ENCODE assay signal across 23 mouse cellular contexts in genomic region chr9:96431081-96431480, GRCm38 (mm10). TPM values are rescaled to one million over a fixed set of nuclear protein-coding genes. Genes with fewer than 3 reads are reported as not detected.
DNase-seq lines count a peak whose midpoint lies in the region; ATAC-seq and TF ChIP-seq lines count a peak whose summit lies in the region.
"Had no signal": no experiment of that assay in that cellular context is flagged by ENCODE, and none has a peak within 500 bp of the region (broad histone marks: within the 10 kb centered on the region; RNA-seq: fewer than 3 reads in every experiment).

No protein-coding gene starts in this region.

- no peaks in the 10 kb centered on the region for H3K36me3 ChIP-seq in heart, embryonic 13.5 days
- no peaks in the 10 kb centered on the region for H3K36me3 ChIP-seq in liver, adult 2 months (ENCODE audit: control insufficient read depth, insufficient read depth, low read length)
- no peaks in the 10 kb centered on the region for H3K36me3 ChIP-seq in liver, embryonic 11.5 days (ENCODE audit: control insufficient read depth, insufficient read depth, low read length)
- H3K36me3 ChIP-seq in hindbrain, postnatal 0 days (ENCODE audit: insufficient read depth, low read length): no peaks in the 10 kb centered on the region
- H3K36me3 ChIP-seq: embryonic facial prominence, embryonic 12.5 days; G1E; hindbrain, embryonic 10.5 days; limb, embryonic 13.5 days had no signal

- no peak for TF ChIP-seq POLR2A in liver, adult 2 months (IDR thresholded peaks at IDR 0.05; ENCODE audit: extremely low read depth, insufficient read depth, low read length)

- H3K9ac ChIP-seq in heart, embryonic 13.5 days: no peak overlapping the region
- H3K9ac ChIP-seq in liver, adult 2 months (ENCODE audit: low read depth, low read length): no peak overlapping the region
- H3K9ac ChIP-seq in liver, embryonic 11.5 days (ENCODE audit: low read depth, low read length): no peak overlapping the region
- no peak overlapping the region for H3K9ac ChIP-seq in hindbrain, postnatal 0 days (replicated peaks; ENCODE audit: low read length)
- H3K9ac ChIP-seq: embryonic facial prominence, embryonic 12.5 days; forebrain, embryonic 13.5 days; limb, embryonic 13.5 days had no signal

- CTCF ChIA-PET in Patski (lab: Charles Lee): no interaction called here

- H3K79me2 ChIP-seq in liver, adult 2 months (ENCODE audit: control insufficient read depth, insufficient read depth, low read length): no peaks in the 10 kb centered on the region

- no peak overlapping the region for H3K4me3 ChIP-seq in heart, embryonic 13.5 days
- no peak overlapping the region for H3K4me3 ChIP-seq in liver, adult 2 months (ENCODE audit: insufficient read depth, low read depth, low read length)
- no peak overlapping the region for H3K4me3 ChIP-seq in liver, embryonic 11.5 days (ENCODE audit: low read depth, low read length)
- no peak overlapping the region for H3K4me3 ChIP-seq in hindbrain, postnatal 0 days (ENCODE audit: low read length)
- H3K4me3 ChIP-seq: embryonic facial prominence, embryonic 12.5 days; erythroblast, embryonic 14.5 days; forebrain, embryonic 13.5 days; hindbrain, embryonic 10.5 days; limb, embryonic 13.5 days had no signal

- TF ChIP-seq CTCF in liver, adult 2 months (IDR thresholded peaks at IDR 0.05; ENCODE audit: low read depth, low read length): no peak
- no peak for TF ChIP-seq CTCF in Patski (IDR thresholded peaks at IDR 0.05)
- TF ChIP-seq CTCF in hindbrain, postnatal 0 days (IDR thresholded peaks at IDR 0.05; ENCODE audit: low read depth): no peak

- H3K4me1 ChIP-seq in heart, embryonic 13.5 days: peaks cover 22% of the 10 kb centered on the region
- H3K4me1 ChIP-seq in liver, adult 2 months (ENCODE audit: control insufficient read depth, insufficient read depth, low read length): peaks cover 4% of the 10 kb centered on the region; the same call in 1 of the 2 replicates
- no peaks in the 10 kb centered on the region; the same call in 1 of the 2 replicates for H3K4me1 ChIP-seq in liver, embryonic 11.5 days (replicated peaks; ENCODE audit: control insufficient read depth, insufficient read depth, low read length)
- no peaks in the 10 kb centered on the region for H3K4me1 ChIP-seq in hindbrain, postnatal 0 days (ENCODE audit: insufficient read depth, low read length)
- H3K4me1 ChIP-seq: forebrain, embryonic 13.5 days; hindbrain, embryonic 10.5 days had no signal

- no peaks in the 10 kb centered on the region for H3K27me3 ChIP-seq in heart, embryonic 13.5 days (replicated peaks)
- H3K27me3 ChIP-seq in liver, adult 2 months (ENCODE audit: control insufficient read depth, insufficient read depth, low read length): peaks cover 12% of the 10 kb centered on the region
- no peaks in the 10 kb centered on the region for H3K27me3 ChIP-seq in liver, embryonic 11.5 days (replicated peaks; ENCODE audit: control insufficient read depth, insufficient read depth, low read length)
- H3K27me3 ChIP-seq in Patski: no peaks in the 10 kb centered on the region
- no peaks in the 10 kb centered on the region for H3K27me3 ChIP-seq in hindbrain, postnatal 0 days (ENCODE audit: insufficient read depth, low read length)
- H3K27me3 ChIP-seq: embryonic facial prominence, embryonic 12.5 days; limb, embryonic 13.5 days had no signal

- DNase-seq in heart, postnatal 25 days (ENCODE audit: low spot score): no peak
- DNase-seq in liver, adult 2 months (ENCODE audit: extremely low read depth, low read depth, low spot score): peak; percentile 97
- DNase-seq in liver, embryonic 11.5 days (ENCODE audit: low spot score): no peak
- DNase-seq in Patski (ENCODE audit: low read depth, low spot score): no peak
- DNase-seq in retina, embryonic 14.5 days (ENCODE audit: low spot score): peak; percentile 44
- no peak for DNase-seq in hindbrain, postnatal 0 days (ENCODE audit: low spot score)
- DNase-seq in layer of hippocampus, postnatal 10 days (ENCODE audit: low spot score in 2 of 2): no peak
- DNase-seq: cerebellum, adult 9-11 months; gastrocnemius, postnatal 14 days; heart, adult 18-20 months; layer of hippocampus, postnatal 36 days; lung, adult 2 months; lung, postnatal 36 days; right cerebral cortex, adult 18-20 months; thymus, adult 2 months had no signal

- intact Hi-C loops in heart, postnatal 25 days (cut with DNase I): no loop called here

- no peaks in the 10 kb centered on the region for H3K9me3 ChIP-seq in heart, embryonic 13.5 days
- H3K9me3 ChIP-seq in liver, embryonic 11.5 days (ENCODE audit: control insufficient read depth, low read length): no peaks in the 10 kb centered on the region
- H3K9me3 ChIP-seq in hindbrain, postnatal 0 days (ENCODE audit: low read length): no peaks in the 10 kb centered on the region
- H3K9me3 ChIP-seq: embryonic facial prominence, embryonic 12.5 days; forebrain, embryonic 13.5 days; G1E; hindbrain, embryonic 10.5 days; limb, embryonic 13.5 days had no signal

- 0 out of 2 replicates have a peak overlapping the region, but pooled peaks have one; percentile 1 for H3K27ac ChIP-seq in heart, embryonic 13.5 days (replicated peaks)
- no peak overlapping the region for H3K27ac ChIP-seq in liver, adult 2 months (replicated peaks; ENCODE audit: insufficient read depth, low read depth, low read length)
- no peak overlapping the region for H3K27ac ChIP-seq in liver, embryonic 11.5 days (ENCODE audit: low read depth, low read length)
- no peak overlapping the region for H3K27ac ChIP-seq in hindbrain, postnatal 0 days
- H3K27ac ChIP-seq: embryonic facial prominence, embryonic 12.5 days; forebrain, embryonic 13.5 days; hindbrain, embryonic 10.5 days; limb, embryonic 13.5 days had no signal

- no peak; the same call in 1 of the 2 replicates for ATAC-seq in heart, embryonic 13.5 days (ENCODE audit: extremely low read depth, insufficient number of reproducible peaks, low FRiP score, low TSS enrichment)
- no peak for ATAC-seq in liver, embryonic 11.5 days (replicated peaks; ENCODE audit: low FRiP score)
- ATAC-seq in Patski: peak; percentile 51
- ATAC-seq in hindbrain, postnatal 0 days: no peak
- ATAC-seq: forebrain, embryonic 13.5 days; midbrain, embryonic 16.5 days had no signal

- POLR2A ChIA-PET in Patski (lab: Charles Lee): no interaction called here

- no peak overlapping the region for H3K4me2 ChIP-seq in heart, embryonic 13.5 days
- no peak overlapping the region for H3K4me2 ChIP-seq in liver, embryonic 11.5 days
- no peak overlapping the region for H3K4me2 ChIP-seq in hindbrain, postnatal 0 days (ENCODE audit: low read depth, low read length)
- H3K4me2 ChIP-seq: embryonic facial prominence, embryonic 12.5 days; forebrain, embryonic 13.5 days; limb, embryonic 13.5 days had no signal

- 61% methylated on average over 3 of the region's 3 CpGs for WGBS in heart, embryonic 13.5 days
- WGBS in liver, adult 2 months: 20% methylated on average over 3 of the region's 3 CpGs
- 72% methylated on average over 3 of the region's 3 CpGs for WGBS in liver, embryonic 11.5 days
- WGBS in hindbrain, postnatal 0 days: 53% methylated on average over 3 of the region's 3 CpGs

- in situ Hi-C loops in Patski (cut with MboI; ENCODE audit: low pct_unique_long_range_greater_than_20kb): no loop called here

RNA-seq across cellular contexts. Expression of gene Rnf7, which starts 47.4 kb away (rescaled TPM):
- polyA plus RNA-seq in heart, embryonic 13.5 days (2015; fragmentation: Nextera tagmentation; extraction: Ambion mirVana): 208 and 243 TPM in 2 replicates
- 10 to 100 TPM; 71.2 to 85.8 TPM for total RNA-seq in heart, postnatal 25 days (2021)
- total RNA-seq in liver, adult 2 months (2014; rRNA removed): 65.5 and 79.4 TPM in 2 replicates
- polyA plus RNA-seq in liver, adult 2 months (2012; rRNA removed): 63.4 and 90.8 TPM in 2 replicates
- polyA plus RNA-seq in liver, embryonic 11.5 days (2014; fragmentation: Nextera tagmentation; extraction: Ambion mirVana): 172 and 173 TPM in 2 replicates
- 152 TPM for polyA plus RNA-seq in Patski (2021)
- total RNA-seq in hindbrain, postnatal 0 days (2014; rRNA removed): 273 and 312 TPM in 2 replicates
- 231 and 241 TPM in 2 replicates for polyA plus RNA-seq in hindbrain, postnatal 0 days (2015; fragmentation: Nextera tagmentation; extraction: Ambion mirVana)
- 10 to 100 TPM; 52.1 to 64.0 TPM for total RNA-seq in layer of hippocampus, postnatal 10 days (2021)

Comparison
In these comparisons a context has a peak if more than half of its experiments do, and no peak if none do; other contexts are left out.
1. DNase-seq: peak in liver, adult 2 months (single experiment) and retina, embryonic 14.5 days (single experiment); none in heart, postnatal 25 days (single experiment), liver, embryonic 11.5 days (single experiment), Patski (single experiment), hindbrain, postnatal 0 days (single experiment) and layer of hippocampus, postnatal 10 days (0 of 2).